Mouse (Mus musculus) heart, adult 2 months (tissue): ENCODE results near the gene Smarca2. TPM values are rescaled to one million over a fixed set of nuclear protein-coding genes. Genes with fewer than 3 reads are reported as not detected.

Experiments used
- DNase-seq, 2 experiments: peaks; one replicate each; pipeline ENCODE4 v3.0.0; 2021
- H3K27ac ChIP-seq: fragments of 200-600 bp; 2 replicates; pipeline ENCODE4 v1.8.1; 2022
- H3K27me3 ChIP-seq: fragments of 200-500 bp; 2 replicates; pipeline ENCODE4 v1.6.1; 2012; ENCODE audit warnings: mild to moderate bottlenecking, low read length, inconsistent platforms, mixed read lengths; ENCODE audit not compliant: control insufficient read depth, insufficient read depth
- H3K36me3 ChIP-seq: fragments of 200-500 bp; 2 replicates; pipeline ENCODE4 v1.6.1; 2012; ENCODE audit warnings: low read length, inconsistent platforms; ENCODE audit not compliant: control insufficient read depth, insufficient read depth
- H3K4me1 ChIP-seq: fragments of 200-500 bp; 2 replicates; pipeline ENCODE4 v1.6.1; 2011; ENCODE audit warnings: low read length; ENCODE audit not compliant: control insufficient read depth, insufficient read depth
- H3K4me3 ChIP-seq: fragments of 200-600 bp; 2 replicates; pipeline ENCODE4 v1.8.1; 2022
- H3K79me2 ChIP-seq: fragments of 200-500 bp; replicated peaks from 2 replicates; pipeline ENCODE4 v1.6.1; 2012; ENCODE audit warnings: mild to moderate bottlenecking, inconsistent platforms, low read length, moderate library complexity, mixed read lengths; ENCODE audit not compliant: control insufficient read depth, insufficient read depth
- H3K9ac ChIP-seq: fragments of 200-500 bp; 2 replicates; pipeline ENCODE4 v1.6.1; 2012; ENCODE audit warnings: low read depth, mild to moderate bottlenecking, control low read depth, inconsistent platforms, low read length, mixed read lengths
- CTCF ChIP-seq: fragments of 200-600 bp; IDR thresholded peaks from 2 replicates; pipeline ENCODE4 v1.8.1; 2022; ENCODE audit warnings: antibody characterized with exemption, mild to moderate bottlenecking, moderate library complexity
- EP300 ChIP-seq: fragments of 200-500 bp; IDR thresholded peaks from 2 replicates; pipeline ENCODE4 v1.6.1; 2011; ENCODE audit warnings: low read depth, low read length, control low read depth; ENCODE audit not compliant: insufficient read depth
- POLR2A ChIP-seq: fragments of 200-500 bp; IDR thresholded peaks from 2 replicates; pipeline ENCODE4 v1.6.1; 2011; ENCODE audit warnings: mild to moderate bottlenecking, low read depth, low read length, control low read depth; ENCODE audit not compliant: insufficient read depth
- WGBS: fragments of 180-500 bp; shearing (Covaris S2); methylation state at CpG from one replicate; pipeline ENCODE4 v1.1.7; 2018; 5-methylcytosine and 5-hydroxymethylcytosine counted together
- intact Hi-C: fragments of 180-260 bp; cut with DNase I; formaldehyde crosslinking; loops from one replicate; pipeline ENCODE4 v1.15.1; 2025
- polyA plus RNA-seq: library from polyadenylated mRNA; depleted of rRNA; stranded (reverse); fragments of >200 nt; gene quantifications from 2 replicates; pipeline ENCODE4 v1.2.3, GENCODE M21; 2012
- total RNA-seq, 2 experiments: library from RNA; stranded (reverse); gene quantifications; 2 replicates each; pipeline ENCODE4 v1.2.3; 2021

Smarca2 gene
- total and polyA plus RNA-seq, 3 experiments, result 24.3 to 72.1 (median 65.7) TPM

GRCm38 (mm10) chr19:26721741-26722140 is 116.9 kb downstream of the Smarca2 start:
- H3K36me3 ChIP-seq, result no peaks in the 10 kb centered on the region
- WGBS, result 92% methylated on average over 6 of the region's 6 CpGs
- no peak for TF ChIP-seq POLR2A
- no peak for TF ChIP-seq CTCF
- no peak for TF ChIP-seq EP300
- no peaks in the 10 kb centered on the region for H3K4me1 ChIP-seq
- no peak overlapping the region for H3K27ac ChIP-seq
- no peak for DNase-seq
- no peak overlapping the region for H3K4me3 ChIP-seq
- no peaks in the 10 kb centered on the region for H3K27me3 ChIP-seq
- intact Hi-C loops, result no loop called here
- no peaks in the 10 kb centered on the region for H3K79me2 ChIP-seq
- no peak overlapping the region for H3K9ac ChIP-seq

- Histone ChIP-seq H3K36me3 (no peaks in the 10 kb centered on the region), H3K27me3 (no peaks in the 10 kb centered on the region), H3K4me3 (no peak overlapping the region), H3K27ac (no peak overlapping the region), H3K9ac (no peak overlapping the region), H3K79me2 (no peaks in the 10 kb centered on the region), H3K4me1 (peaks cover 1% of the 10 kb centered on the region)
- 84% methylated on average over 11 of the region's 11 CpGs for WGBS
- DNase-seq, result no peak
- TF ChIP-seq POLR2A, result no peak
- no peak for TF ChIP-seq CTCF
- TF ChIP-seq EP300, result no peak
- intact Hi-C loops, result no loop called here
Measured at GRCm38 (mm10) chr19:26723899-26724298, 119.0 kb downstream of the Smarca2 start.

- H3K79me2 ChIP-seq, result no peaks in the 10 kb centered on the region
- intact Hi-C loops, result no loop called here
- WGBS, result 77% methylated on average over 3 of the region's 3 CpGs
Measured at GRCm38 (mm10) chr19:26724626-26725025, 119.8 kb downstream of the Smarca2 start.

GRCm38 (mm10) chr19:26727796-26728195 is 122.9 kb downstream of the Smarca2 start:
- DNase-seq, result no peak
- Histone ChIP-seq H3K27me3 (no peaks in the 10 kb centered on the region), H3K9ac (no peak overlapping the region), H3K36me3 (no peaks in the 10 kb centered on the region; the same call in 1 of the 2 replicates), H3K4me3 (no peak overlapping the region), H3K27ac (no peak overlapping the region), H3K79me2 (no peaks in the 10 kb centered on the region), H3K4me1 (peaks cover 3% of the 10 kb centered on the region)
- 39% methylated on average over 9 of the region's 9 CpGs for WGBS
- TF ChIP-seq EP300, result no peak
- intact Hi-C loops, result no loop called here

More at GRCm38 (mm10) chr19:26724626-26725025, 119.8 kb downstream of the Smarca2 start:
- no peak for TF ChIP-seq CTCF
- TF ChIP-seq EP300, result no peak
- TF ChIP-seq POLR2A, result no peak
- no peak for DNase-seq
- H3K4me3 ChIP-seq, result no peak overlapping the region
- H3K27ac ChIP-seq, result no peak overlapping the region
- peaks cover 1% of the 10 kb centered on the region for H3K4me1 ChIP-seq
- no peaks in the 10 kb centered on the region for H3K27me3 ChIP-seq
- H3K36me3 ChIP-seq, result no peaks in the 10 kb centered on the region
- no peak overlapping the region for H3K9ac ChIP-seq

DNA sequence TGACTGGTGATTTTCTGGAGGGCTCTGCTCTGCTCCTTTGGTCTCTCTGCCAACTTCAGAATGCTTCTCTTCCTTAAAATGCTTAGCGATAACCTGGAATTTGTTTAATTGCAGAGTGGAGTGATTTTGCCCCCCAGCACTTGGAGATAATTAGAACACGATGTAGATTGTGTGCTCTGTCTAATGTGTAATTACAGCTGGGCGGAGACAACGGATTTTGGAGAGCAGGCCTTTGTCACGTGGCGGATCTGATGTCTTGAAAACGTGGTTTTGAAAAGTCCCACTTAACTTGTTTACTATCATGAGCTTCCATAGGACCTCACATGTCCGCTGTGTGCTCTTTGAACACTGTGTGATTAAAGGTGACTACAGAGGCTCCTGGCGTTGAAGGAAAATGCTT is 125.6 kb downstream of the Smarca2 start:
- 81% methylated on average over 9 of the region's 9 CpGs for WGBS
- no peak overlapping the region for H3K9ac ChIP-seq
- H3K27ac ChIP-seq, result no peak overlapping the region
- H3K36me3 ChIP-seq, result no peaks in the 10 kb centered on the region; the same call in 1 of the 2 replicates
- H3K79me2 ChIP-seq, result peaks cover 2% of the 10 kb centered on the region
- H3K4me1 ChIP-seq, result peaks cover 10% of the 10 kb centered on the region
- no peaks in the 10 kb centered on the region for H3K27me3 ChIP-seq
- intact Hi-C loops, result loop anchor here (5.0 to 10.0 kb wide), 2 partner anchors 384 to 697 kb away; partner anchors contain the start of gene Pum3
- TF ChIP-seq POLR2A (no peak), CTCF (no peak), EP300 (no peak)
- H3K4me3 ChIP-seq, result no peak overlapping the region
- no peak for DNase-seq

- TF ChIP-seq CTCF, result no peak
- no peak for TF ChIP-seq POLR2A
- no peaks in the 10 kb centered on the region; the same call in 1 of the 2 replicates for H3K36me3 ChIP-seq
Measured at GRCm38 (mm10) chr19:26731121-26731520, 126.3 kb downstream of the Smarca2 start.

More at GRCm38 (mm10) chr19:26731121-26731520, 126.3 kb downstream of the Smarca2 start:
- Histone ChIP-seq H3K9ac (no peak overlapping the region), H3K79me2 (peaks cover 2% of the 10 kb centered on the region), H3K4me1 (peaks cover 10% of the 10 kb centered on the region), H3K27me3 (no peaks in the 10 kb centered on the region), H3K27ac (no peak overlapping the region), H3K4me3 (no peak overlapping the region)
- WGBS, result 47% methylated on average over 4 of the region's 4 CpGs
- intact Hi-C loops, result loop anchor here (5.0 to 10.0 kb wide), 2 partner anchors 384 to 696 kb away; partner anchors contain the start of gene Pum3
- DNase-seq, result no peak
